Mouse (Mus musculus): Measurements from ENCODE around the gene Sumo3.
A peak's percentile ranks its signal among the peaks of the same experiment; 100 is the strongest.

DNA sequence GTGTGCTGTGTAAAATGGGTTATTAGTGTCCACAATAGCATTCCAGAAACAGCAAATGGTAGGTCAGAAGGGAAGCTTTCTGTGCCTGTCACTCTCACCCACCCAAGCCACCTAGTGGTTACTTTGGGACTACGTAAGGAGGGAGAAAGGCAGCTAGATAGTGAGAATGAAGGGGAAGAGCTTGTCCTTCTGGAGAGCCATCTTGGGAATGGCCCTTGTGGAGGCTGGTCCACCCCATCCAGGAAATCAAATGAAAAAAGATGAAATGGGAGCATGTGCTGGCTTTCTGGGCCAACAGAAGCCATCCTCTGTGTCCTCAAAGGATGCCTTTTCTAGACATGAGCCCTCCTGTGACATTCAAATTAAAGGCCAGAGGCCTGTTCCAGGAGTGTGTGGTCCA is 529 bp upstream of the Sumo3 start:
- TF ChIP-seq CTCF (conservative IDR thresholded peaks at IDR 0.05; ENCODE audit: low read length) (peak; percentile 47), NANOG (IDR thresholded peaks at IDR 0.05; ENCODE audit: borderline replicate concordance, low read length) (no peak), POU5F1 (IDR thresholded peaks at IDR 0.05; ENCODE audit: borderline replicate concordance, low read length) (no peak)
